Comparison of ENCODE assay signal across 15 mouse cellular contexts in the genomic region with DNA sequence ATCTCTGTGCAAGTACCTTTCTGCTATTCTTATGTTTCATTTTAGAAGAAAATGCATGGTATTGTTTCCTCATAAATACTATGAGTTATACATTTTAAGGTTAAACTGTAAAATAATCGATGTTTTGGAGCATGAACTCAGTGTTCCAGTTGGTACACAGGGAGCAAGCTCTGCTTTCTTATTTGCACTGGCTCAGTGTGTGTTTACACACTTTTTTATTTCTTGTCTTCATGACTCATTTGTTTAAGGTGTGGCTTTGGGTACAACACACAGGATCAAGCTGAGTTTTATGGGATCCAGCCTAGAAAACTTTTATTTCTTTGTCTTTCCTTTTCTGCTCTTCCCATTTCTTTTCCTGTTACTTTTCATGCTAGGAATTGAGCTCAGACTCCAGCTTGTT.
"Had no signal": no experiment of that assay in that cellular context is flagged by ENCODE, and none has a peak within 500 bp of the region (broad histone marks: within the 10 kb centered on the region; RNA-seq: fewer than 3 reads in every experiment).

No protein-coding gene starts in this region.

- H3K4me3 ChIP-seq: neural tube, embryonic 12.5 days; neural tube, embryonic 13.5 days; neural tube, embryonic 15.5 days had no signal

- H3K27me3 ChIP-seq: neural tube, embryonic 12.5 days; neural tube, embryonic 13.5 days; neural tube, embryonic 15.5 days had no signal

- H3K36me3 ChIP-seq: neural tube, embryonic 12.5 days; neural tube, embryonic 13.5 days; neural tube, embryonic 15.5 days had no signal

- H3K9me3 ChIP-seq: neural tube, embryonic 12.5 days; neural tube, embryonic 13.5 days; neural tube, embryonic 15.5 days had no signal

- H3K4me1 ChIP-seq: neural tube, embryonic 12.5 days; neural tube, embryonic 13.5 days; neural tube, embryonic 15.5 days had no signal

- DNase-seq: retina, postnatal 1 day; right cerebral cortex, adult 18-20 months; right cerebral cortex, postnatal 14 days; right cerebral cortex, postnatal 25 days; right cerebral cortex, postnatal 4 days; spleen, adult 18-20 months; thymus, adult 18-20 months; thymus, adult 2 months; thymus, postnatal 14 days; thymus, postnatal 25 days; thymus, postnatal 36 days; thymus, postnatal 4 days had no signal

- H3K27ac ChIP-seq: neural tube, embryonic 12.5 days; neural tube, embryonic 13.5 days; neural tube, embryonic 15.5 days had no signal

- H3K9ac ChIP-seq: neural tube, embryonic 12.5 days; neural tube, embryonic 13.5 days; neural tube, embryonic 15.5 days had no signal

- H3K4me2 ChIP-seq: neural tube, embryonic 12.5 days; neural tube, embryonic 13.5 days; neural tube, embryonic 15.5 days had no signal
